Mouse (Mus musculus) spleen, adult 2 months (tissue): ENCODE results near the gene Enkur. TPM values are rescaled to one million over a fixed set of nuclear protein-coding genes. Genes with fewer than 3 reads are reported as not detected.
A peak's percentile ranks its signal among the peaks of the same experiment; 100 is the strongest.

Experiments used
- DNase-seq, 2 experiments: peaks; one replicate each; pipeline versions ENCODE4 v3.0.0 to v3.0.0-alpha.2; 2012 to 2021; ENCODE audit warnings: low spot score in 2 of 2, low read depth in 1 of 2
- H3K27ac ChIP-seq: fragments of 200-500 bp; 2 replicates; pipeline ENCODE4 v1.5.1; 2012; ENCODE audit warnings: low read length, inconsistent platforms; ENCODE audit not compliant: insufficient read depth
- H3K27me3 ChIP-seq: fragments of 200-500 bp; 2 replicates; pipeline ENCODE4 v1.6.1; 2012; ENCODE audit warnings: mild to moderate bottlenecking, moderate library complexity, low read length, inconsistent platforms; ENCODE audit not compliant: control insufficient read depth, insufficient read depth
- H3K36me3 ChIP-seq: fragments of 200-500 bp; 2 replicates; pipeline ENCODE4 v1.6.1; 2012; ENCODE audit warnings: mild to moderate bottlenecking, low read length, inconsistent platforms; ENCODE audit not compliant: control insufficient read depth, insufficient read depth
- H3K4me1 ChIP-seq: fragments of 200-500 bp; 2 replicates; pipeline ENCODE4 v1.6.1; 2011; ENCODE audit warnings: inconsistent platforms; ENCODE audit not compliant: control insufficient read depth, insufficient read depth, insufficient read length
- H3K4me3 ChIP-seq: fragments of 200-500 bp; 2 replicates; pipeline ENCODE4 v1.5.1; 2011; ENCODE audit warnings: mild to moderate bottlenecking, inconsistent platforms; ENCODE audit not compliant: insufficient read depth, insufficient read length; ENCODE audit errors: extremely low read depth
- CTCF ChIP-seq: fragments of 200-500 bp; IDR thresholded peaks from 2 replicates; pipeline ENCODE4 v1.5.1; 2011; ENCODE audit warnings: mild to moderate bottlenecking, inconsistent platforms; ENCODE audit not compliant: insufficient read depth, insufficient read length, insufficient replicate concordance; ENCODE audit errors: extremely low read depth
- POLR2A ChIP-seq: fragments of 200-500 bp; IDR thresholded peaks from 2 replicates; pipeline ENCODE4 v1.6.1; 2011; ENCODE audit warnings: low read depth, low read length, inconsistent platforms
- WGBS: fragments of 180-500 bp; shearing (Covaris S2); methylation state at CpG from one replicate; pipeline ENCODE4 v1.1.7; 2018; 5-methylcytosine and 5-hydroxymethylcytosine counted together
- polyA plus RNA-seq: library from polyadenylated mRNA; depleted of rRNA; stranded (reverse); fragments of >200 nt; gene quantifications from 2 replicates; pipeline ENCODE4 v1.2.3, GENCODE M21; 2012; rRNA removed

Gene Enkur
- polyA plus RNA-seq, 1 experiment = not detected

DNA sequence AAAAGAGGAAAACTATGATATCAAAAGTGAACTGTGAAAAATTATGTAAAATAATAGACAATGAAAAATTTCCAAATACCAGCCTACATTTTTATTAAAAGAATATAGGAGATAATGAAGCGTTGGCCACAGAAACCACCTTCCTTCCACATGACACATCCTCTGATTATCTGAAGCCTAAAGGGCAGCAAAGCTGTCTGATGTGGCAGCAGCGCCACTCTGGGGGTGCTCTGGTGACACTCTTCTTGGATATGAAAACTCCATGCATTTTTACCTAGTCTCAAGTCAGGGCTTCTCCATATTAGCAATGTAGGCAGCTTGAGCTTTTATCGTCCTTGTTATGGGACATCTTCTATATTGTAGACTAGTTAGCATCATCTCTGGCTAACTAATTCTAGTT, 51.7 kb downstream of the Enkur start:
- DNase-seq = no peak
- no peak for TF ChIP-seq POLR2A
- TF ChIP-seq CTCF = no peak
- 77% methylated on average over 3 of the region's 3 CpGs for WGBS
- Histone ChIP-seq H3K4me1 (no peaks in the 10 kb centered on the region), H3K27ac (no peak overlapping the region), H3K27me3 (no peaks in the 10 kb centered on the region), H3K36me3 (no peaks in the 10 kb centered on the region), H3K4me3 (no peak overlapping the region)

DNA sequence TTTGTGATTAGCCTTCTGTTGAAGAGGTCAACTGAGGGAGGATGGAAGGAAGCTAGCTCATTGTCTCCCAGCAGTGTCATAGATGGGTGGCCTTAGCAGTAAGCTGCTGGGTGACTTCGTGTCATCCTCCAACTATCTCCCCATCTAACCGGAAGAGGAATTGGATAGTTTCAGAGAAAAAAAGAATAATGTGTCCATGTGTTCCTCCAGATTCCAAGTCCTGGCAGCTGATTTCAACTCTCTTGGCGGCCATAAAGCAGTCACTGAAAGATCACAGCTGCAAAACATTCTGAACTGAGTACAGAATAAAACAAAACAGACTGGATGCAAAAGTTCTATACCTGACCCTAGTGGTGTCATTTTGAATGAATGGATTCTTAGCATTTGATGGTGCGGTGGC, 58.0 kb downstream of the Enkur start:
- no peaks in the 10 kb centered on the region for H3K36me3 ChIP-seq
- H3K27me3 ChIP-seq = peaks cover 4% of the 10 kb centered on the region; the same call in 1 of the 2 replicates
- WGBS = 90% methylated on average over 4 of the region's 4 CpGs
- no peaks in the 10 kb centered on the region for H3K4me1 ChIP-seq
- no peak overlapping the region for H3K27ac ChIP-seq
- no peak overlapping the region for H3K4me3 ChIP-seq
- TF ChIP-seq CTCF (no peak), POLR2A (no peak)
- no peak for DNase-seq

DNA sequence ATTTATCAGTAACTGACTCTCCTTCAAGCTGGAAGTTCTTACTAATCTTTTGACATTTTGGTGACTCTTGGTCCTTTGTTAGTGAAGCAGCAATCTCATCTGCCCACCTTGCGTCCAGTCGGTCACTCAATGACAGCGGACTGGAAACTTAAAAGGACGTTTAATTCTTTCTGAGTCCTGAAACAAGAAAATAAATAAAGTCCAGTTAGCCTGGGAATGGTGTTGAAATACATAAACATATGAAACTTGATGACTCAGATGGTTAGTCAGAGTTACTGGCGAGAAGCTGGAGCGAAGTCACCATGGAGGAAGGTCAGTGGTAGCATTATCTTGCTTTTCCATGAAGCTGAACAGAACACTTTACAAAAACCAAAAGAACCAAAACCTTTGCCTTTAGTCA, 58.7 kb downstream of the Enkur start:
- 86% methylated on average over 6 of the region's 6 CpGs for WGBS
- H3K27ac ChIP-seq = no peak overlapping the region
- peaks cover 10% of the 10 kb centered on the region for H3K27me3 ChIP-seq
- no peak for TF ChIP-seq POLR2A
- TF ChIP-seq CTCF = no peak
- H3K36me3 ChIP-seq = no peaks in the 10 kb centered on the region
- H3K4me1 ChIP-seq = no peaks in the 10 kb centered on the region
- no peak overlapping the region for H3K4me3 ChIP-seq
- DNase-seq = no peak

DNA sequence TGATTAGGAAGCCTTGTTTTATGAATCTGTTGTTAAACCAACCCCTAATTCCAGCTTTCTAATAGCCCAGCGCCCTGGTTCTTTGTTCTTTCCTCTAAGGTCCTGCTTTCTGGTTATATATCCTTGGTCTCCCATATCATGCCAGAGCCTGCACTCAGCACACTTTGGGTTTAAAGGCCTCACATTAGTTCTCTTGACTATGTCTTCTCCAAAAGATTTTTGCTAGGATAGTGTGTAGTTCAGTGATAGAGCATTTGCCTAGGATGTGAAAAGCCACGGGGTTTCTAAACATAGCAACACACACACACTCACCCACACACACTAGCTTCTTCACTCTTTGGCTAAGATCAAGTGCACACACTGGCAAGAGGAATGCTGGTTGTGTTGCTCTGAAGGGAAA, 62.5 kb downstream of the Enkur start:
- no peak for TF ChIP-seq CTCF
- TF ChIP-seq POLR2A = no peak
- WGBS = 43% methylated on average over 2 of the region's 2 CpGs

DNA sequence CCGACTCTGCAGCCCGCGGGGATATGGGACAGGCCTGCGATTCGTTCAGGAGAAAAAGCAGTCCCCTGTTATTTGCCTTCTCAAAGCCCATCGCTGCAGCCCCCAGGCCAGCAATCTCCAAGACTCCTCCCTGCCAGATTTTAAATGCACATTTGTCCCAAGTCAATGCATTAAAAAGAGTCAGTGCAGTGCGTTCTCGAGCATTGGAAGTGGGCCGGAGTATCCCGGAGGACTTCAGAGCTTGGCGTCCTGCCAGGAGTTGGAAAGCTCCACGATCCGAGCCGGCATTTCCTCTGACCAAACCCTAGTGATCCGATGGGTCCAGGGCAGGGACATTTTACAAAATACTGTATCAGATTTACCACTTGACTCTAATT, 63.0 kb downstream of the Enkur start:
- TF ChIP-seq POLR2A (no peak), CTCF (no peak)

More for the DNA sequence above, 62.5 kb downstream of the Enkur start:
- Histone ChIP-seq H3K27me3 (peaks cover 10% of the 10 kb centered on the region), H3K4me1 (no peaks in the 10 kb centered on the region), H3K4me3 (no peak overlapping the region), H3K36me3 (no peaks in the 10 kb centered on the region), H3K27ac (no peak overlapping the region)
- DNase-seq = no peak

DNA sequence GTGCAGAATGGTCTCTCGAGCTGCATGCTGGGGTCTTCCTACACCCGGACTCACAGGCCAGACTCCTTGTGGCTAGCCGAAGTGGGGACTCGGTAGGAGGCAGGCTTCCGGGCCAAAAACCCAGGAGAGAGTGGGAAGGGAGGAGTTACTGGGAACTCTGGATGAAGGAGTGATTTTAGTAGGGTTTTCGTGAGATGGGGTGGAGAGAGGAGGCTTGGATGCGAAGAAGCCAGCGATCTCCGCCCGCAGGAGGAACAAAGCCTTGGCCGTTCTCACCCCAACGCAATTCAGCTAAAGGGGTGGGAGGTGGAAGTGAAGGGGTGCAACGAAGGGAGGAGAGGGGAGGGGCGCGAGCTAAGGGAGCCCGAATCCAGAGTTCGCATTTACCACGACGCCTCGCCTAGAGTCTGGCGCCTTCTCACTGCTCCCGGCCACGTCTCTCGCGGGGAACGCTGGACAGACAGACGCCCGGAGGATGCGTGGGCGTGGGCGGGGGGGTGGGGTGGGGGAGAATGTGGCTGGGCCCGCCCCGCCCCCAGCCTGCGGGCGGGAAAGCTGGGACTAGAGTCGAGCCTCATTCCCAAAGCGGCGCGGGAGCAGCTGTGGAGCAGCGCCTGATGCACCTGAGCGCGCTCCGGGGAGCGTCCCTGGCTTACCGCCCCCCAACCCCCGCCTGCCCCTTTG, 63.5 kb downstream of the Enkur start:
- DNase-seq = no peak
- Histone ChIP-seq H3K27ac (no peak overlapping the region), H3K27me3 (peaks cover 10% of the 10 kb centered on the region), H3K4me3 (peak overlapping the region; percentile 30; the same call in 1 of the 2 replicates), H3K4me1 (no peaks in the 10 kb centered on the region), H3K36me3 (no peaks in the 10 kb centered on the region)
- TF ChIP-seq POLR2A (no peak), CTCF (no peak)
- WGBS = 2% methylated on average over 46 of the region's 46 CpGs

More for the DNA sequence above, 63.0 kb downstream of the Enkur start:
- no peaks in the 10 kb centered on the region for H3K36me3 ChIP-seq
- no peaks in the 10 kb centered on the region for H3K4me1 ChIP-seq
- 8% methylated on average over 15 of the region's 15 CpGs for WGBS
- H3K27me3 ChIP-seq = peaks cover 10% of the 10 kb centered on the region
- H3K27ac ChIP-seq = no peak overlapping the region
- H3K4me3 ChIP-seq = peak overlapping the region; percentile 23; the same call in 1 of the 2 replicates
- no peak for DNase-seq

DNA sequence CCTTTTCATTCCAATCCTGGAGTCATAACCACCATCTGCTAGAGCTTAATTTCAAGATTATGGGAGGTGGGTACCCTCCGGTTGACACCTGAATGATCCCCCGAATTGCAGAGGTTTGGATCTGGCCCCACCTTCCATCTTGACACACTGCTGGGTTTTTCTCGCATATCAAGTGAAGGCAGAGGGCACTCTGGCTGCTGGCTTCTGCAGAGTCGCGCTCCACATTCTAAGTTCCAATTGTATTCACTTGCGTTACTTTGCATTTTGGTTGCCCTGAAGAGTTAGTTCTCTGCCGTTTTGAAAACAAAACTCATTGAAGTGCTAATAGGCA, 64.0 kb downstream of the Enkur start:
- Histone ChIP-seq H3K27ac (no peak overlapping the region), H3K4me3 (no peak overlapping the region), H3K36me3 (no peaks in the 10 kb centered on the region), H3K27me3 (peaks cover 10% of the 10 kb centered on the region), H3K4me1 (no peaks in the 10 kb centered on the region)
- WGBS = 21% methylated on average over 7 of the region's 7 CpGs
- TF ChIP-seq POLR2A = no peak
- TF ChIP-seq CTCF = no peak
- DNase-seq = no peak

Other genes with a start within 250 kb of the Enkur start
- gene Arhgap21, start 236.5 kb downstream of the Enkur start, polyA plus RNA-seq = 3.3 and 3.4 TPM in 2 replicates
- gene Thnsl1, start 359 bp upstream of the Enkur start, polyA plus RNA-seq = 0.85 and 1.2 TPM in 2 replicates
- gene Gpr158, start 162.2 kb upstream of the Enkur start, polyA plus RNA-seq = not detected in 2 replicates